Mouse (Mus musculus) olfactory bulb, adult 2 months (tissue): ENCODE results near the gene Klk11.

Experiments
- CTCF ChIP-seq: fragments of 200-500 bp; IDR thresholded peaks from 2 replicates; pipeline ENCODE4 v1.5.1; 2012; ENCODE audit warnings: low read depth, mild to moderate bottlenecking, low read length, moderate library complexity; ENCODE audit not compliant: insufficient read depth
- POLR2A ChIP-seq: fragments of 200-500 bp; IDR thresholded peaks from 2 replicates; pipeline ENCODE4 v1.6.1; 2012; ENCODE audit warnings: mild to moderate bottlenecking, low read depth, low read length, moderate library complexity; ENCODE audit not compliant: insufficient read depth

DNA sequence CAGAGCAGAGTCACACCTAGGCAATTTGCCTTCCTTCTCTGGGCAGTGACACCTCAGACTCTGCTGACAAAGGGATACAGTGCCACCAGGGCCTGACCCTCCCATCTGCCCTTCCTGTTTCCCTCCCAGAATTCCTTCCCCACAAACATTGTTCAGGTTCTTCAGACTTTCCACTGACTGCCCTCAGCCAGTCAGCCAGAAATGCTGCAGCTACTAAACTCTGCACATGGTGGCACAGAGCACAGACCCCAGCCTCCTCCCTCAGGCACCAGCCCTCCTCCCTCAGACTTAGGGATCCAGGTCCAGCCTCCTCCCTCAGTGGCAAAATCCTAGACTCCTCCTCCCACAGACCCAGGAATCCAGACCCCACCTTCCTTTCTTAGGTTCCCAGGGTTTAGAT is 42.3 kb downstream of the Klk11 start:
- no peak for TF ChIP-seq CTCF
- no peak for TF ChIP-seq POLR2A
